Mouse (Mus musculus) urinary bladder, postnatal 25 days (tissue): Measurements from ENCODE around the gene Eea1.
"Not testable (repeated sequence)": the region's sequence is repeated elsewhere in the genome, so short reads cannot be mapped to it uniquely, and the experiment has no call there.

ENCODE experiments used
- DNase-seq: peaks from one replicate; pipeline ENCODE4 v3.0.0; 2022; ENCODE audit warnings: low spot score

The Eea1 gene

GRCm38 (mm10) chr10:95940046-95940900 is at the start of gene Eea1:
TSS of gene Eea1 (plus strand) at chr10:95940650.
- DNase-seq = peak; percentile 85

- DNase-seq = no peak
These were observed 49.1 kb upstream of the Eea1 start for GRCm38 (mm10) chr10:95891214-95891960.

GRCm38 (mm10) chr10:95892132-95892531 is 48.3 kb upstream of the Eea1 start:
- DNase-seq = no peak

GRCm38 (mm10) chr10:95893291-95893932 is 47.0 kb upstream of the Eea1 start:
- no peak for DNase-seq

GRCm38 (mm10) chr10:95894036-95894855 is 46.2 kb upstream of the Eea1 start:
- DNase-seq = no peak

GRCm38 (mm10) chr10:95894856-95895386 is 45.5 kb upstream of the Eea1 start:
- peak; percentile 36 for DNase-seq

- no peak for DNase-seq
These were observed 41.8 kb upstream of the Eea1 start for GRCm38 (mm10) chr10:95898471-95899154.

- DNase-seq = no peak
These were observed 35.8 kb upstream of the Eea1 start for GRCm38 (mm10) chr10:95904668-95905067.

- no peak for DNase-seq
These were observed 31.1 kb upstream of the Eea1 start for GRCm38 (mm10) chr10:95909246-95909909.

- DNase-seq = no peak
These were observed 29.4 kb upstream of the Eea1 start for GRCm38 (mm10) chr10:95911016-95911415.

- no peak for DNase-seq
These were observed 25.8 kb upstream of the Eea1 start for GRCm38 (mm10) chr10:95914434-95915174.

GRCm38 (mm10) chr10:95918716-95919115 is 21.7 kb upstream of the Eea1 start:
- no peak for DNase-seq

- no peak for DNase-seq
These were observed 16.9 kb upstream of the Eea1 start for GRCm38 (mm10) chr10:95923263-95924217.

- DNase-seq = not testable (repeated sequence)
These were observed 6.8 kb upstream of the Eea1 start for GRCm38 (mm10) chr10:95933631-95934030.

GRCm38 (mm10) chr10:95940901-95941767 is 684 bp downstream of the Eea1 start:
- no peak for DNase-seq

- no peak for DNase-seq
These were observed 1.4 kb downstream of the Eea1 start for GRCm38 (mm10) chr10:95941768-95942425.

- no peak for DNase-seq
These were observed 4.6 kb downstream of the Eea1 start for GRCm38 (mm10) chr10:95945086-95945485.
